Mouse (Mus musculus) hindbrain, embryonic 12.5 days (tissue): ENCODE results near the gene Dazl. TPM values are rescaled to one million over a fixed set of nuclear protein-coding genes. Genes with fewer than 3 reads are reported as not detected.

Experiments used
- ATAC-seq: fragments of 200-750 bp; cut with Nextera tagmentation; 2 replicates; pipeline ENCODE4 v1.8.0; 2017; ENCODE audit warnings: moderate TSS enrichment; ENCODE audit not compliant: low FRiP score
- H3K27ac ChIP-seq: fragments of 300-500 bp; sonication (generic); 2 replicates; pipeline ENCODE4 v1.5.1; 2016; ENCODE audit warnings: mild to moderate bottlenecking
- H3K27me3 ChIP-seq: fragments of 300-500 bp; sonication (generic); 2 replicates; pipeline ENCODE4 v1.6.1; 2016; ENCODE audit warnings: mild to moderate bottlenecking
- H3K36me3 ChIP-seq: fragments of 300-500 bp; sonication (generic); 2 replicates; pipeline ENCODE4 v1.6.1; 2016; ENCODE audit warnings: mild to moderate bottlenecking
- H3K4me1 ChIP-seq: fragments of 300-500 bp; sonication (generic); 2 replicates; pipeline ENCODE4 v1.6.1; 2016
- H3K4me2 ChIP-seq: fragments of 300-500 bp; sonication (generic); replicated peaks from 2 replicates; pipeline ENCODE4 v1.6.1; 2016; ENCODE audit warnings: mild to moderate bottlenecking
- H3K4me3 ChIP-seq: fragments of 300-500 bp; sonication (generic); 2 replicates; pipeline ENCODE4 v1.5.1; 2016; ENCODE audit warnings: mild to moderate bottlenecking
- H3K9ac ChIP-seq: fragments of 300-500 bp; sonication (generic); 2 replicates; pipeline ENCODE4 v1.6.1; 2016; ENCODE audit warnings: mild to moderate bottlenecking, moderate library complexity
- H3K9me3 ChIP-seq: fragments of 300-500 bp; sonication (generic); replicated peaks from 2 replicates; pipeline ENCODE4 v1.6.1; 2016; ENCODE audit warnings: mild to moderate bottlenecking
- WGBS: fragments of 180-500 bp; shearing (Covaris S2); methylation state at CpG from one replicate; pipeline ENCODE4 v1.1.7; 2016; 5-methylcytosine and 5-hydroxymethylcytosine counted together
- polyA plus RNA-seq: library from polyadenylated mRNA; unstranded; fragments of >200 nt; fragmentation: Nextera tagmentation; extraction: Ambion mirVana; gene quantifications from 2 replicates; pipeline ENCODE4 v1.2.1, GENCODE M21; 2016

Dazl gene
- 0.18 and 0.59 TPM in 2 replicates for polyA plus RNA-seq

DNA sequence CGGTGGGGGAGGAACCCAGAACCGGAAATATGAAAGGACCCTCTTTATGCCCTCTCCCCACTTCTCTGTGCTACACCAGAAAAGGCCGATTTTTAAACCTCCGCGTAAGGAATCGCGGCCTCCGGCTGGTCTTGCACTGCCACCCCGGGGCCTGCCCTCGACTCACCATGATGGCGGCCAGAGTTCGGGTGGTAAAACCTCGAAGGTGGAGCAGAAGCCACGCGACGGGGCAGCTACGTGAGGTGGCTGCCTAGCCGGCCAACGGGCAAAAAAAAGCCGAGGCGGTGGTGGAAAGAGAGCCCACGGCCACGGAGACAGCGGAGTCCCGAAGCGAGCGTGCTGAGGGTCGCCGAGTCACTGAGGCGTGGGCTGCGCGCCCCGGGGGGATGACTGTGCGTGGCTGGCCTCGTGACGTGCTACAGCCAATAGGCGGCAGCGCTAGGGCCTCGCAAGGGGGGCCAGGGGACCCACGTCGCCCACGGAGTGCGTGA, at the start of gene Dazl:
TSS of gene Dazl (minus strand) at position 396 of the 491 bp plus-strand sequence.
- Histone ChIP-seq H3K4me1 (no peaks in the 10 kb centered on the region), H3K27me3 (no peaks in the 10 kb centered on the region), H3K9ac (peak within 1 kb of the TSS; percentile 49), H3K27ac (peak within 1 kb of the TSS; percentile 64; the same call in 1 of the 2 replicates), H3K4me3 (peak within 1 kb of the TSS; percentile 45), H3K4me2 (peak within 1 kb of the TSS; percentile 58), H3K36me3 (0 out of 2 replicates have a peak, but pooled peaks cover 2% of the 10 kb centered on the region), H3K9me3 (peaks cover 14% of the 10 kb centered on the region)
- ATAC-seq: peak; percentile 18
- WGBS: 93% methylated on average over 41 of the region's 43 CpGs

DNA sequence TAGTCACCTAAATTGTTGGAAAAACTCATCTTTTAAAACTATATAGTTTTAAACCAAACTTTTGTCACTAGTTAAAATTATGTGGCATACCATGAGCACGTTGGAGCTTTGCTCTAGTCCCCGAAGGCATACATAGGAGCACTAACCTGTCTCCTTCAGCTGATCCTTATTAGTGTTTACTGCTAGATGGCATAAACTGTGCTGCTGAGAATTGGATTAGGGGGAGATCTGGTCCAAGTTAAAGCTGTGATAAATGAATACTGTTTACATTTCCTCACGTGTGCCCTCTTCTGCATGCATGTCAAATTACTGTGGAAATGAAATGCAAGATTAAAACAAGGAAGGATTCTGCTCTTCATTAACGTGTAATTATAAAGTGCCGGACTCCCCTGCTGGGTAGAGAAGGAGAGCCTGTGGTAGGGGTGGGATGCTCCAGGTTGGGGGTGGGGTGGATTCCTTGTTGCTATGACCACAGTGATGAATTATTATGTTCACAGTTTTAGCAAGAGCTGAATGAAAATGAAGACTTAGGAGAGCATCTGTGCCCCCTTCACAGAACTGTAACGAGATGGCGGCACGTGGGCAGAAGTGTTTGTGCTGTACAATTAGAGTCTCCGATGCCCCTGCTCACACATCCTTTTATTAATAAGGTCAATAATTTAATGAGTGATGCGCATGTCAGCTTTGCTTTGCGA, 48.6 kb upstream of the Dazl start:
- WGBS: 65% methylated on average over 11 of the region's 11 CpGs
- H3K4me2 ChIP-seq: no peak overlapping the region
- H3K27ac ChIP-seq: no peak overlapping the region
- no peak overlapping the region for H3K4me3 ChIP-seq
- no peaks in the 10 kb centered on the region for H3K9me3 ChIP-seq
- no peaks in the 10 kb centered on the region for H3K27me3 ChIP-seq
- no peaks in the 10 kb centered on the region for H3K36me3 ChIP-seq
- peak; percentile 80 for ATAC-seq
- peaks cover 5% of the 10 kb centered on the region; the same call in 1 of the 2 replicates for H3K4me1 ChIP-seq
- no peak overlapping the region for H3K9ac ChIP-seq

DNA sequence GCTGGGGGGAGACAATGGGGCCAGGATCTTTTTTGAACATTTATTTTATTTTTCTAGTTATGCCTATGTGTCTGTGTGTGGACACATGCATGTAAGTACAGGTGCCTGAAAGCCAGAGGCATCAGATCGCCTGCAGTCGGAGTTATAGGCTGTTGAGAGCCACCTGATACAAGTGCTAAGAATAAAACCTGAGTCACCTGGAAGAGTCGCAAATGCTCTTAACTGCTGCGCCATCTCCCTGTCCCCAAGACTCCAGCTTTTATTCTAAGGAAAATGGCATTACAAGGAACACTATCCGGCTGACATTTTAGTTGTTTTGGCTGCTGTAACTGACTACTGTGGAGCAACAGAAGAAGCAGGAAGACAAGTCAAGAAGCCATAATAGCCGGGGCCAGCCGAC, 45.5 kb upstream of the Dazl start:
- Histone ChIP-seq H3K4me1 (peaks cover 5% of the 10 kb centered on the region; the same call in 1 of the 2 replicates), H3K4me2 (no peak overlapping the region), H3K36me3 (no peaks in the 10 kb centered on the region), H3K9me3 (no peaks in the 10 kb centered on the region), H3K9ac (no peak overlapping the region), H3K27me3 (no peaks in the 10 kb centered on the region), H3K27ac (no peak overlapping the region), H3K4me3 (no peak overlapping the region)
- 90% methylated on average over 7 of the region's 7 CpGs for WGBS
- no peak for ATAC-seq

DNA sequence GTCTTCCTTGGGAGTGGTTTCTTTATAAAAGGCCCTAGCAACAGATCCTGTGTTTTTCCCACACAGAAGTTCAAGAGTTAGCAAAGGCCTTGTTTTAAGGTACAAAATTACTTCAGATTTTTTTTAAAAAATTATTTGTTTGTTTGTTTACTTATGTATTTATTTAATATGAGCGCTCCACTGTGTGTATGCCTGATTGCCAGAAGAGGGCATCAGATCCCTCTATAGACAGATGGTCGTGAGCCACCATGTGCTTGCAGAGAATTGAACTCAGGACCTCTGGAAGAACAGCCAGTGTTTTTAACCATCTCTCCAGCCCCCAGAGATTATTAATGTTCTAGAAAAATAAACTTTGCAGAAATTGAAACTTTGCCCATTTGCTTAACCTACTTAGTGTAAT, 42.3 kb upstream of the Dazl start:
- no peak for ATAC-seq
- no peaks in the 10 kb centered on the region for H3K36me3 ChIP-seq
- H3K9ac ChIP-seq: no peak overlapping the region
- WGBS: 84% methylated on average over 2 of the region's 2 CpGs
- H3K4me3 ChIP-seq: no peak overlapping the region
- H3K27ac ChIP-seq: no peak overlapping the region
- H3K27me3 ChIP-seq: no peaks in the 10 kb centered on the region
- no peak overlapping the region for H3K4me2 ChIP-seq
- H3K9me3 ChIP-seq: no peaks in the 10 kb centered on the region
- no peaks in the 10 kb centered on the region for H3K4me1 ChIP-seq

DNA sequence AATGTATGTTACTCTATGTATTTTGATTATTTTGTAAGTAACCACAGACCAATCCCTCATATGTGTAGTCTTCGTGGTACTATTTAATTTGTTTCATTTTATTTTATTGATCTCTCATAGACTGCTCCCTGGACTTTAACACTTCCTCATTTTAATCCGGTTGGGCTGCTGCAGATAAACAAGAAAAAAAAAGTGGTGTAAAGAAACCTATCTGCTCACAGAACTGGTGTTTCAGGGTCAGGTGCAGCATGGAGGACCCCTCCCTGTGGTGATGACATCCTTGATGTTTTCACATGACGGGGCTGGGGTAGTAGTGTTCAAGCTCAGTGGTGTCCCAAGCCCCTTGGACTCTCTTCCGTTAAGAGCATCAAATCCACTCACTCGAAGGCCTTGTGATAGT, 41.3 kb upstream of the Dazl start:
- Histone ChIP-seq H3K27me3 (no peaks in the 10 kb centered on the region), H3K27ac (no peak overlapping the region), H3K9ac (no peak overlapping the region), H3K36me3 (no peaks in the 10 kb centered on the region), H3K4me1 (no peaks in the 10 kb centered on the region), H3K4me2 (no peak overlapping the region), H3K4me3 (no peak overlapping the region), H3K9me3 (no peaks in the 10 kb centered on the region)
- no peak for ATAC-seq
- WGBS: 84% methylated on average over 5 of the region's 5 CpGs

DNA sequence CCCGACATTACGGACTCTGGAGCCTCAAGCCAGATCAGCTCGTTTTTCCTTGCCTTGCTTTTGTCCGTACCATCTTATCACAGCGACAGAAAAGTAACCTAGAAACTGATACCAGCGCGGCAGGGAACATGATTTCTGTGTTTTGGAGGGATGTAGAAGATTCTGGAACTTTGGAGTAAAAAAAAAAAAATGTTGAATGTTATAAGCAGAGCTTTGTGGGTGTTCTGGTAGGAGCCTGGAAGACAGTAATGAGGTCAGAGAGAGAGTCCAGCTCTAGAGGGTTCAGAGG, 38.5 kb upstream of the Dazl start:
- H3K36me3 ChIP-seq: no peaks in the 10 kb centered on the region
- H3K9me3 ChIP-seq: no peaks in the 10 kb centered on the region
- no peak overlapping the region for H3K4me2 ChIP-seq
- H3K9ac ChIP-seq: no peak overlapping the region
- ATAC-seq: no peak
- no peaks in the 10 kb centered on the region for H3K27me3 ChIP-seq
- H3K4me3 ChIP-seq: no peak overlapping the region
- H3K4me1 ChIP-seq: no peaks in the 10 kb centered on the region
- WGBS: 86% methylated on average over 7 of the region's 7 CpGs
- no peak overlapping the region for H3K27ac ChIP-seq

DNA sequence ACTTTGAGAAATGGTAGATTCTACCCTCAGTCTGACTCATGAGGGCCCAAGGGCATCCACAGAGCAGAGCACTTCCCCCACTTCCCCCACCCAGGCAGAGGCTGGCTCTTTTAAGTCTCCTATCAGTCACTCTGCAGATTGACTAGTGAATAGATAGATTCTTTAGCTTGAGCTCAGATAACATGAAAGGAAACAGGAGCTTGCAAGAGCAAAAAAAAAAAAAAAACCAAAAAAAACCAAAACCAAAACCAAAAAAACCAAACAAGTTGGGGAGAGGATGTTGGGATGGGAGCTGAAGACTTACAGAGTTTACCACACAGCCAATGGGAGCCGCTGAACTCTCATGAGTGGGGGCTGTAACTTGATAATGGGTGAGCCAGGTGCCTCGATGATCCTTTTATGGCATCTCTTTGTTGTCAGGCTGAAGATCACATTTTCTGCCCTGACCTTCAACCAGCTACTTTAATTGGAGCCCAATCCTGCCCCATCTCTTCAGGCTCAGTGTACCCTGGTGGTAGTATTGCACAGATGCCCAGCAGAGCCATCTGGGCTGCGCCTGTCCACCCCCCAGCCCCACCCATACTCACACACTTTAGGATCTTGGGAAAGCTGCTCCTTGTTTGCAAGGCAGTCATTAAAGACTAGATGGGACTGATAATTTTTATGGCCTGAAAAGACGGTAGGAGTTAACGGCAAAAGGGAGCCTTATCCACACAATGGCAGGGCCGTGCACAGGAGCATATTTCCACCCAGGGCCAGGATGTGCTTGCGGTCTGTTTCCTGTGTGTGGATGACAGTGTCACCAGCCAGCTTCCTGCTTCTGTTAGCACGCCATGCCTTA, 38.0 kb upstream of the Dazl start:
- Histone ChIP-seq H3K9ac (no peak overlapping the region), H3K9me3 (no peaks in the 10 kb centered on the region), H3K27me3 (no peaks in the 10 kb centered on the region), H3K36me3 (no peaks in the 10 kb centered on the region), H3K4me3 (no peak overlapping the region), H3K4me2 (no peak overlapping the region), H3K27ac (no peak overlapping the region), H3K4me1 (no peaks in the 10 kb centered on the region)
- ATAC-seq: no peak
- 92% methylated on average over 8 of the region's 8 CpGs for WGBS

DNA sequence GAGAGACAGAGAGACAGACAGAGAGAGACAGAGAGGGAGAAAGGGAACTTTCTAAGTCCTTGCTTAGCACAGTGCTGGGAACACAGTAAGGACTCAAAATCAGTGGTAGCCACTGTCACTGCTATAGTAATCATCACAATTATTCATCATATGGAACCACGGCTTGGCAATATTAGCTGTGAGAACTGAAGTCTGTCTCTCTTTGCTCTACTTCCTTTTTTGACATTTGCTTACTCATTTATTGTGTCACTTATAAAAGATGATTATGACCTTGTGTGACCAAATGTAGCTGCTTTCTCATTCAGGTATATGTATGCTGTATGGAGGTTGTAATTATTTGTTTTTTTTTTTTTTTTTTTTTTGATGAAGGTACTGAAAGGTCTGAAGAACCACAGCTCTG, 36.8 kb upstream of the Dazl start:
- H3K9me3 ChIP-seq: no peaks in the 10 kb centered on the region
- H3K4me1 ChIP-seq: no peaks in the 10 kb centered on the region
- no peak overlapping the region for H3K4me2 ChIP-seq
- H3K4me3 ChIP-seq: no peak overlapping the region
- WGBS: 95% methylated on average over 1 of the region's 1 CpGs
- no peak overlapping the region for H3K9ac ChIP-seq
- no peak for ATAC-seq
- no peak overlapping the region for H3K27ac ChIP-seq
- H3K27me3 ChIP-seq: no peaks in the 10 kb centered on the region
- no peaks in the 10 kb centered on the region for H3K36me3 ChIP-seq

DNA sequence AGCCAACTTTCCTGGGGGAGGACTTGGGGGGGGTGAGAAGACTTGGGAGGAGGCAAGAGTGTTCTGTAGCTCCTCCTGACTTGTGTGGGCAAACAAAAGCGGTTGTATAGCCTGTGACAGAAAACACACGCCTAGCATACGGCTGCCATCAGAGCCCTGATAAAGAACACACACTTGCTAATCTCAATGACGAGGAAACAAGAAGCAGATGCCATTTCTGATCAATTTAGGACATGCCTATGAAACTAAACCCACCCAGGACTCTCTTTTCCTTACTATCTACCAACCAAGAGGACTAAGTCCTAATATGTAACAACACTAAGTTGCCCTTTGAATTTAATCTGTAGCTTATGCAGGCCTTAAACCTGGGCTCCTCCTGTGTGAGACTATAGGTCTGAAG, 31.2 kb upstream of the Dazl start:
- Histone ChIP-seq H3K4me2 (no peak overlapping the region), H3K9me3 (no peaks in the 10 kb centered on the region), H3K4me1 (no peaks in the 10 kb centered on the region), H3K9ac (no peak overlapping the region), H3K27me3 (no peaks in the 10 kb centered on the region), H3K4me3 (no peak overlapping the region), H3K27ac (no peak overlapping the region), H3K36me3 (no peaks in the 10 kb centered on the region)
- WGBS: 81% methylated on average over 4 of the region's 4 CpGs
- ATAC-seq: no peak

DNA sequence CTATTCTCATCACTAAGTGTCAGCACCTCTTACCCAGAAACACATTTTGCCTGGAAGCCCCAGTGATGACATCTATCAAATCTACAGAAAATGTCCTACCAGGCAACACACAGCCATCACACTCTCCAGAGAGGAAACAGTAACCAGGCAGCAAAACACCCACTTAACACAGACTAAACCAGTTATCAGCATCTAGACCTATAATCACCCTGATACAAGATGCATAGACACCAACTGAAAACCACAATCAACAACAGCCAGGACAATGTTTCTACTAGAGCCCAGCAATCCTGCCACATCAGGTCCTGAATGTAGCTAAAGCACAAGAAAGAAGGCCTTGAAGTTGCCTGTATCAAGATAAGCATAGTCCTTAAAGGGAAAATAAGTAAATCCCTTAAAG, 25.4 kb upstream of the Dazl start:
- Histone ChIP-seq H3K4me1 (no peaks in the 10 kb centered on the region), H3K36me3 (no peaks in the 10 kb centered on the region), H3K27ac (no peak overlapping the region), H3K9me3 (no peaks in the 10 kb centered on the region), H3K27me3 (no peaks in the 10 kb centered on the region), H3K4me3 (no peak overlapping the region), H3K9ac (no peak overlapping the region), H3K4me2 (no peak overlapping the region)
- ATAC-seq: no peak

DNA sequence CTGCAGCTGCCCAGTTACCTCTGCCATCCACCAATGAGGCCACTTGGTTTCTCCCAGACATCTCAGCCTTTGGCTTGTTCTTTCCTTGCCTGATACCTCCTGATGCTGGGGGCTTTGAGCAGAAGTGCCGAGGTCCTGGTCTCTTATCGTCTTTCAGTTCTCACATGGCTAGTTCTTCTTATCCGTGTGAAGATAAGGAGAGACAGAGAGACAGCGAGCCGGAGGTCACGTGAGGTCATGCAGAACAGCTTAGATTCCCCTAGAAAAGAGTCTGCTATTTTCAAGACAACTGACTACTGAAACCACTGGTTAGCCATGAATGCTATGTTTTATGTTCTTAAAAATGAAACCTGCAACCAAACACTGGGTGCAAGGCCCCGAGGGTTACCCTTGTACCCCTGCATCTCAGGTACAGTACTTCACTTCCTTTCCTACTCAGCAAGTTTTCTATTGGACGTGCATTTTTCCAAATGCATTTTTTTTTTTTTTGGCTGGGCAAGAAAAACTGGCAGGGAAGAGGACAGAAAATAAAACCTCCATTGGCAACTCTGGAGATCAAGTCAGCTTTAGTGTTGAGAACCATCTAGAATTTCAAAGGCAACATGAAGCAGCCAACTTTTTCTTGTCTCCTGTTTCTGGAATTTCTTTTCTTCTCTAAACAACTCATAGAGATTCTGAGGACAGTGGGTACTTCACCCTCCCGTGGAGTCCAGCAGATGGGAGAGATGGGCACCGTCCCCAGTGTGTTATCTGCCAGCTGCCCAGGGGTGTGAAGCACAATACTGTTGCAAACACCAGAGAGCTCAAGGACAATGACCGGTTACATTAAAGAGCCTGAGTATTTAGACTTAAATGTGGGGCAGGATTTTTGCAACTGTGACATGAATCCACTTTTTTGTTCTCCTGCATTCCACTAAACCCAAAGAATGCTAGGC, 23.0 kb upstream of the Dazl start:
- no peak overlapping the region for H3K9ac ChIP-seq
- no peak overlapping the region for H3K27ac ChIP-seq
- no peaks in the 10 kb centered on the region for H3K4me1 ChIP-seq
- no peaks in the 10 kb centered on the region for H3K27me3 ChIP-seq
- no peak overlapping the region for H3K4me2 ChIP-seq
- H3K9me3 ChIP-seq: no peaks in the 10 kb centered on the region
- no peaks in the 10 kb centered on the region for H3K36me3 ChIP-seq
- WGBS: 65% methylated on average over 11 of the region's 11 CpGs
- ATAC-seq: no peak
- no peak overlapping the region for H3K4me3 ChIP-seq

DNA sequence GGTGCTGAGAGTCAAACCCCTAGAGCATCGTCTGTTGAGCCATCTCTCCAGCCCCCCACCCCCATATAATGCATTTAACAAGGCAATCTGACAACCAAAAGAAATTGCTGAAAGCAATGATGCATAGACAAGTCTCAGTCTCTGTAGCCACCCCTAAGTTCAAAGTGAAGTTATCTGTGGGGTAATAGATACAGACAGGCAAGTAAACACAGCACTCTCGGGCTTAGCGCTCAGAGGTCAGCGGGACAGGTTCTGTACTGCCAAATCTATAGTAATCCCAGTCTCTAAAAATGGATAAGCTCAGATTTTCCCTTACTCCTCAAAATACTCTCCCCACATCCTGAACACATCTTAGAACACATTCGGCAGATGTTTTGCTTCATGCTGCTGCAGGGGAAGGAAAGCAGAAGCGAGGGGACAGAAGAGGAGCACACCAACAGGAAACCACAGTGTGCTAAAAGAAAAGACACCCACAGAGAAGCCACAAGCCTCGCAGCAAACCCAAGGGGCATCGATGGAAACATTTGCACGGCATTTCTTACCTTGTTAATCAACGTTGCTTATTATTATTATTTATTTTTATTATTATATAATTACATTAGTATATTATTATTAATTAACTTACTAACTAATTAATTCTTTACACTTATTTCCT, 16.8 kb upstream of the Dazl start:
- ATAC-seq: no peak
- H3K9ac ChIP-seq: no peak overlapping the region
- no peak overlapping the region for H3K4me3 ChIP-seq
- H3K27ac ChIP-seq: no peak overlapping the region
- no peaks in the 10 kb centered on the region for H3K9me3 ChIP-seq
- H3K4me2 ChIP-seq: no peak overlapping the region
- no peaks in the 10 kb centered on the region for H3K4me1 ChIP-seq
- H3K27me3 ChIP-seq: no peaks in the 10 kb centered on the region
- H3K36me3 ChIP-seq: no peaks in the 10 kb centered on the region
- 72% methylated on average over 10 of the region's 10 CpGs for WGBS
